Mouse (Mus musculus): ENCODE data around the gene Khsrp. TPM values are rescaled to one million over a fixed set of nuclear protein-coding genes. Genes with fewer than 3 reads are reported as not detected.
"Not testable (repeated sequence)": the region's sequence is repeated elsewhere in the genome, so short reads cannot be mapped to it uniquely, and the experiment has no call there.

The Khsrp gene
- total and polyA plus RNA-seq, 3 experiments = 89.3 to 157 (median 125) TPM

DNA sequence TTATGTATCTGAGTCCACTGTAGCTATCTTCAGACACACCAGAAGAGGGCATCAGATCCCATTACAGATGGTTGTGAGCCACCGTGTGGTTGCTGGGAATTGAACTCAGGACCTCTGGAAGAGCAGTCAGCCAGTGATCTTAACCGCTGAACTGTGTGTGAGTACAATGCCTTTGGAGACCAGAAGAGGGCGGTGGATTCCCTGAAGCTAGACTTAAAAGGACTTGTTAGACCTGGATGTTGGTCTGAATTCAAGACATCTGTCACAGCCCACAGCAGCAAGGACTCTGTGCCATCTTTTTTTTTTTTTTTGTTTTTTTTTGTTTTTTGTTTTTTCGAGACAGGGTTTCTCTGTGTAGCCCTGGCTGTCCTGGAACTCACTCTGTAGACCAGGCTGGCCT, 20.4 kb upstream of the Khsrp start:
- DNase-seq (ENCODE audit: low read depth, low spot score) = peak; percentile 80
- H3K9me3 ChIP-seq (replicated peaks; ENCODE audit: insufficient read depth, low read length); H3K36me3 ChIP-seq (ENCODE audit: control insufficient read depth in 1 of 2, insufficient read depth in 2 of 2, low read length in 2 of 2); H3K4me3 ChIP-seq (ENCODE audit: control insufficient read depth in 1 of 2, insufficient read depth in 1 of 2, low read depth in 2 of 2, low read length in 2 of 2); H3K27me3 ChIP-seq (ENCODE audit: control insufficient read depth in 1 of 2, insufficient read depth in 2 of 2, low read length in 2 of 2); H3K9ac ChIP-seq (ENCODE audit: control insufficient read depth, low read depth, low read length, poor library complexity, severe bottlenecking); H3K27ac ChIP-seq (ENCODE audit: control insufficient read depth, low read depth, low read length); H3K4me1 ChIP-seq (ENCODE audit: control insufficient read depth in 1 of 2, insufficient read depth in 2 of 2, low read length in 2 of 2); H3K79me2 ChIP-seq (ENCODE audit: control insufficient read depth, insufficient read depth, low read length, poor library complexity): not testable (repeated sequence)
- TF ChIP-seq SIN3A (IDR thresholded peaks at IDR 0.05; ENCODE audit: low read length) (peak; percentile 30; the same call in 1 of the 2 replicates), CTCF (IDR thresholded peaks at IDR 0.05 in 2 of 3, conservative IDR thresholded peaks at IDR 0.05 in 1 of 3; ENCODE audit: control insufficient read depth in 1 of 3, insufficient read depth in 1 of 3, low read depth in 2 of 3, low read length in 3 of 3, poor library complexity in 1 of 3, severe bottlenecking in 1 of 3) (peak; percentile 38 to 66 (median 44); a peak in 5 of 6 replicates), SMC3 (IDR thresholded peaks at IDR 0.05; ENCODE audit: low read depth, low read length) (peak; percentile 68), ZC3H11A (IDR thresholded peaks at IDR 0.05; ENCODE audit: low read depth, low read length) (peak; percentile 61), ZNF384 (IDR thresholded peaks at IDR 0.05; ENCODE audit: low read depth, low read length) (peak; percentile 50; the same call in 1 of the 2 replicates), RAD21 (IDR thresholded peaks at IDR 0.05; ENCODE audit: low read depth, low read length) (peak; percentile 57)

DNA sequence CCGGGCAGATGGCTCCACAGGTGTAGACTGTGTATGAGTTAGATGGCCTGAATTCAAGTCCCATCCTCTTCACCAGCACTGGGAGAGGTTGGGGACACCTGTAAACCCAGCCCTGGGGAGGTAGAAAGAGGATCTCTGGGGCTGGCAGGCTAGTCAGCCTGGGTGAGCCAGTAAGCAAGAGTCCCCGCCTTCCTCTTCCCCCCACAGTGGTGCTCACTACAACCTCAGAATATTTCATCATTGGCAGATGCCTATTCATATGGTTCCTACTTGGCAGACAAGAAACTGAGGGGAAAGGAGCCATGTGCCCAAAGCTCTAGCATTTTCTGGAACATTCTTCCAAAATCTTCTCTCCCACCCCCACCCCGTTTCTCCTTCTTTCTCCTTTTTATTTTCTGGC, 17.5 kb upstream of the Khsrp start:
- TF ChIP-seq SIN3A (IDR thresholded peaks at IDR 0.05; ENCODE audit: low read length) (no peak), CHD1 (IDR thresholded peaks at IDR 0.05; ENCODE audit: low read depth, low read length) (no peak), ZNF384 (IDR thresholded peaks at IDR 0.05; ENCODE audit: low read depth, low read length) (no peak), ETS1 (IDR thresholded peaks at IDR 0.05; ENCODE audit: low read depth, low read length) (no peak), GABPA (IDR thresholded peaks at IDR 0.05; ENCODE audit: low read depth, low read length) (no peak), HCFC1 (IDR thresholded peaks at IDR 0.05; ENCODE audit: low read depth, low read length) (no peak), NRF1 (IDR thresholded peaks at IDR 0.05; ENCODE audit: insufficient read depth, low read depth, low read length, poor library complexity, severe bottlenecking) (no peak), RAD21 (IDR thresholded peaks at IDR 0.05; ENCODE audit: low read depth, low read length) (no peak), UBTF (IDR thresholded peaks at IDR 0.05; ENCODE audit: borderline replicate concordance, insufficient read depth, low read depth, low read length) (no peak), GATA1 (IDR thresholded peaks at IDR 0.05; ENCODE audit: low read depth, low read length) (no peak), TCF12 (IDR thresholded peaks at IDR 0.05; ENCODE audit: low read depth, low read length) (no peak), POLR2A (IDR thresholded peaks at IDR 0.05; ENCODE audit: control insufficient read depth in 1 of 2, insufficient read depth in 1 of 2, low read depth in 1 of 2, low read length in 2 of 2, poor library complexity in 1 of 2) (no peak), KAT2A (conservative IDR thresholded peaks at IDR 0.05; ENCODE audit: low read depth, low read length) (no peak), ZMIZ1 (IDR thresholded peaks at IDR 0.05; ENCODE audit: low read depth, low read length) (no peak), ELF1 (IDR thresholded peaks at IDR 0.05; ENCODE audit: low read depth, low read length) (no peak), TAL1 (IDR thresholded peaks at IDR 0.05; ENCODE audit: low read length) (no peak), MEF2A (IDR thresholded peaks at IDR 0.05; ENCODE audit: extremely low read depth, insufficient replicate concordance, low read depth, low read length, poor library complexity, severe bottlenecking) (no peak)
- Histone ChIP-seq H3K79me2 (ENCODE audit: control insufficient read depth, insufficient read depth, low read length, poor library complexity) (no peaks in the 10 kb centered on the region), H3K27me3 (ENCODE audit: control insufficient read depth in 1 of 2, insufficient read depth in 2 of 2, low read length in 2 of 2) (no peaks in the 10 kb centered on the region), H3K4me1 (ENCODE audit: control insufficient read depth in 1 of 2, insufficient read depth in 2 of 2, low read length in 2 of 2) (no peaks in the 10 kb centered on the region), H3K9ac (ENCODE audit: control insufficient read depth, low read depth, low read length, poor library complexity, severe bottlenecking) (no peak overlapping the region), H3K36me3 (ENCODE audit: control insufficient read depth in 1 of 2, insufficient read depth in 2 of 2, low read length in 2 of 2) (peaks cover 0 to 3% of the 10 kb centered on the region in 2 experiments; a peak in 1 of 4 replicates), H3K4me3 (ENCODE audit: control insufficient read depth in 1 of 2, insufficient read depth in 1 of 2, low read depth in 2 of 2, low read length in 2 of 2) (no peak overlapping the region), H3K9me3 (replicated peaks; ENCODE audit: insufficient read depth, low read length) (no peaks in the 10 kb centered on the region), H3K27ac (ENCODE audit: control insufficient read depth, low read depth, low read length) (no peak overlapping the region)
- DNase-seq (ENCODE audit: low read depth, low spot score) = no peak
